ENCODE assay signal across 8 mouse cellular contexts in genomic region chr19:7611942-7612757, GRCm38 (mm10). TPM values are rescaled to one million over a fixed set of nuclear protein-coding genes. Genes with fewer than 3 reads are reported as not detected.
DNase-seq lines count a peak whose midpoint lies in the region; ATAC-seq and TF ChIP-seq lines count a peak whose summit lies in the region.

TSS of gene Hrasls5 (plus strand) at chr19:7612541.

- no peak for TF ChIP-seq POLR2A in spleen, adult 2 months (IDR thresholded peaks at IDR 0.05; ENCODE audit: low read depth, low read length)

- intact Hi-C loops in heart, postnatal 14 days (cut with DNase I): loop anchor here (10.0 kb wide), 1 partner anchor 347 kb away; the partner anchor contains the start of gene Rcor2
- intact Hi-C loops in left cerebral cortex, postnatal 36 days (cut with DNase I): no loop called here

- peaks cover 7% of the 10 kb centered on the region; the same call in 1 of the 2 replicates for H3K4me1 ChIP-seq in spleen, adult 2 months (ENCODE audit: control insufficient read depth, insufficient read depth, insufficient read length)
- H3K4me1 ChIP-seq in embryonic facial prominence, embryonic 12.5 days: peaks cover 4% of the 10 kb centered on the region
- peaks cover 4% of the 10 kb centered on the region for H3K4me1 ChIP-seq in midbrain, embryonic 16.5 days (ENCODE audit: control insufficient read depth, insufficient read depth, low read length)

- peak within 1 kb of the TSS; percentile 54 for H3K9ac ChIP-seq in embryonic facial prominence, embryonic 12.5 days
- peak within 1 kb of the TSS; percentile 67 for H3K9ac ChIP-seq in midbrain, embryonic 16.5 days (ENCODE audit: low read depth, low read length)

- H3K4me3 ChIP-seq in spleen, adult 2 months (ENCODE audit: extremely low read depth, insufficient read depth, insufficient read length): 0 out of 2 replicates have a peak within 1 kb of the TSS, but pooled peaks have one; percentile 11
- H3K4me3 ChIP-seq in embryonic facial prominence, embryonic 12.5 days: peak within 1 kb of the TSS; percentile 46
- peak within 1 kb of the TSS; percentile 49 for H3K4me3 ChIP-seq in midbrain, embryonic 16.5 days (ENCODE audit: low read depth, low read length)

- TF ChIP-seq CTCF in spleen, adult 2 months (IDR thresholded peaks at IDR 0.05; ENCODE audit: extremely low read depth, insufficient read depth, insufficient read length, insufficient replicate concordance): no peak

- no peak for DNase-seq in spleen, adult 2 months (ENCODE audit: low read depth in 1 of 2, low spot score in 2 of 2)
- DNase-seq in spleen, adult 18-20 months: no peak
- peak; percentile 31 to 37 for DNase-seq in heart, postnatal 14 days
- peak; percentile 51 to 67 for DNase-seq in left cerebral cortex, postnatal 36 days (ENCODE audit: low spot score in 2 of 2)
- no peak for DNase-seq in ovary, postnatal 36 days (ENCODE audit: low spot score)
- no peak for DNase-seq in cerebellum, postnatal 4 days (ENCODE audit: low spot score in 2 of 2)

- H3K36me3 ChIP-seq in spleen, adult 2 months (ENCODE audit: control insufficient read depth, insufficient read depth, low read length): no peaks in the 10 kb centered on the region
- H3K36me3 ChIP-seq in embryonic facial prominence, embryonic 12.5 days: no peaks in the 10 kb centered on the region
- no peaks in the 10 kb centered on the region for H3K36me3 ChIP-seq in midbrain, embryonic 16.5 days (ENCODE audit: control insufficient read depth, insufficient read depth, low read length)

- WGBS in spleen, adult 2 months: 10% methylated on average over 54 of the region's 54 CpGs
- WGBS in embryonic facial prominence, embryonic 12.5 days: 3% methylated on average over 54 of the region's 54 CpGs
- 2% methylated on average over 54 of the region's 54 CpGs for WGBS in midbrain, embryonic 16.5 days

- peaks cover 4% of the 10 kb centered on the region; the same call in 1 of the 2 replicates for H3K27me3 ChIP-seq in spleen, adult 2 months (ENCODE audit: control insufficient read depth, insufficient read depth, low read length)
- peaks cover 20% of the 10 kb centered on the region for H3K27me3 ChIP-seq in embryonic facial prominence, embryonic 12.5 days
- peaks cover 4% of the 10 kb centered on the region; the same call in 1 of the 2 replicates for H3K27me3 ChIP-seq in midbrain, embryonic 16.5 days (ENCODE audit: control insufficient read depth, insufficient read depth, low read depth, low read length)

- no peak within 1 kb of the TSS for H3K27ac ChIP-seq in spleen, adult 2 months (ENCODE audit: insufficient read depth, low read length)
- H3K27ac ChIP-seq in embryonic facial prominence, embryonic 12.5 days: no peak within 1 kb of the TSS
- no peak within 1 kb of the TSS for H3K27ac ChIP-seq in midbrain, embryonic 16.5 days (ENCODE audit: low read length)

- ATAC-seq in embryonic facial prominence, embryonic 12.5 days (ENCODE audit: insufficient number of reproducible peaks, insufficient read depth, low FRiP score, low TSS enrichment): peak; percentile 55; the same call in 1 of the 2 replicates
- ATAC-seq in midbrain, embryonic 16.5 days: peak; percentile 76

- H3K4me2 ChIP-seq in embryonic facial prominence, embryonic 12.5 days (replicated peaks): peak within 1 kb of the TSS; percentile 94
- peak within 1 kb of the TSS; percentile 97 for H3K4me2 ChIP-seq in midbrain, embryonic 16.5 days (ENCODE audit: low read length)

- H3K9me3 ChIP-seq in embryonic facial prominence, embryonic 12.5 days: no peaks in the 10 kb centered on the region
- no peaks in the 10 kb centered on the region for H3K9me3 ChIP-seq in midbrain, embryonic 16.5 days (replicated peaks; ENCODE audit: control insufficient read depth, low read length, poor library complexity, severe bottlenecking)

RNA-seq across cellular contexts. Expression of gene Hrasls5, which starts in this region (rescaled TPM):
- not detected in 2 replicates for polyA plus RNA-seq in spleen, adult 2 months (2012; rRNA removed)
- not detected in 2 replicates for polyA plus RNA-seq in embryonic facial prominence, embryonic 12.5 days (2016; fragmentation: Nextera tagmentation; extraction: Ambion mirVana)
- not detected for total RNA-seq in heart, postnatal 14 days (2021)
- not detected for total RNA-seq in left cerebral cortex, postnatal 36 days (2021)
- polyA plus RNA-seq in midbrain, embryonic 16.5 days (2015; fragmentation: Nextera tagmentation; extraction: Ambion mirVana): not detected in 2 replicates

Comparison
In these comparisons a context has a peak if more than half of its experiments do, and no peak if none do; other contexts are left out.
1. Peak in ATAC-seq, H3K4me3 ChIP-seq, H3K9ac ChIP-seq and H3K4me2 ChIP-seq in embryonic facial prominence, embryonic 12.5 days; RNA of the gene not detected or under 1 TPM.
2. Peak in DNase-seq in heart, postnatal 14 days; RNA of the gene not detected or under 1 TPM.
3. Peak in DNase-seq in left cerebral cortex, postnatal 36 days; RNA of the gene not detected or under 1 TPM.
4. Peak in ATAC-seq, H3K4me3 ChIP-seq, H3K9ac ChIP-seq and H3K4me2 ChIP-seq in midbrain, embryonic 16.5 days; RNA of the gene not detected or under 1 TPM.